Mouse (Mus musculus): ENCODE measurements around the gene 1810013L24Rik. TPM values are rescaled to one million over a fixed set of nuclear protein-coding genes. Genes with fewer than 3 reads are reported as not detected.

The 1810013L24Rik gene
- total and polyA plus RNA-seq, 3 experiments: 27.1 to 47.7 (median 30.0) TPM

DNA sequence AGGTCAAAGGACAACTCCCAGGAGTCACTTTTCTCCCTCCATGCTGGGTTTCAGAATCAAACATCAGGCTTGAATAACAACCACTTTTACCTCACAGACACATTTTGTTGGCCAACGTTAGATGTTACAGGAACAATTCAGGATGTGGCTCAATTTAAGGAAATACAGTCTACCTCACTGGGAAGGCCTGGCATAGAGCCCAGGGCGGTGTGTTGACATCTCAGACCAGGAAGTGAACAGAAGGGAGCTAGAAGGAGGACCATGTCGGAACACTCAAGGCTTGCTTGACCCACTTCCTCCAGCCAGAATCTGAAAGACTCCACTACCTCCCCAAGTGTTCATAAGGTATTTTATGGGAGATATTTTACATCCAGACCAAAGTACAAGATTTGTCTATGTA, 45.1 kb upstream of the 1810013L24Rik start:
- dilution Hi-C loops (cut with MboI; ENCODE audit: extremely low pct_ligation_motif_present, extremely low pct_unique_long_range_greater_than_20kb, low sequenced_read_pairs): no loop called here
- Histone ChIP-seq H3K9ac (ENCODE audit: insufficient read depth, low read depth) (no peak overlapping the region), H3K27ac (ENCODE audit: insufficient read depth, low read depth) (no peak overlapping the region)

DNA sequence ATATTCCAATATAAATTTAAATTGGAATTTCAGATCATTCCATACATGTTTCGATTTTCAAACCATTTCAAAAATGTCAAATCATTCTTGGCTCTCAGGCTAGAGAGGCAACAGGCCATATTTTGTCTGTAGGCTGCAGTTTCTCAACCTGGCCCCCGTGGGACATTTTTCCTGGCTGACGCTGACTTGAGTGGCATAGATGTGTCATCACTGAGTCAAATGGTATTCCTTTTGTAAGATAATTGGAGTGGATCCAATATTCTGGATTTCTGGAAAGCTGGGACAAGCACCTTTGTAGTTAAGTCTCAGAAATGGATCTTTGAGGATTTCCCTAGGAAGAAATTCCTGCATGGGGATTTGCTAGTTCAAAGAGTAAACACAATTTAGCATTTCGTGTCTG, 39.0 kb upstream of the 1810013L24Rik start:
- Histone ChIP-seq H3K9me3 (replicated peaks; ENCODE audit: low read length) (no peaks in the 10 kb centered on the region), H3K9ac (ENCODE audit: insufficient read depth, low read depth) (no peak overlapping the region), H3K4me1 (ENCODE audit: control insufficient read depth in 1 of 2, insufficient read depth in 2 of 2) (peaks cover 0 to 3% of the 10 kb centered on the region in 2 experiments; a peak in 1 of 4 replicates), H3K79me2 (replicated peaks; ENCODE audit: control insufficient read depth, extremely low read depth, insufficient read depth, poor library complexity, severe bottlenecking) (no peaks in the 10 kb centered on the region), H3K27me3 (replicated peaks) (no peaks in the 10 kb centered on the region), H3K27ac (ENCODE audit: insufficient read depth, low read depth) (no peak overlapping the region), H3K4me2 (ENCODE audit: insufficient read depth, low read depth, poor library complexity, severe bottlenecking) (no peak overlapping the region), H3K36me3 (replicated peaks in 1 of 2; ENCODE audit: control insufficient read depth in 1 of 2, insufficient read depth in 1 of 2, low read length in 1 of 2) (no peaks in the 10 kb centered on the region), H3K4me3 (replicated peaks in 1 of 3; ENCODE audit: low read depth in 2 of 3, low read length in 2 of 3, poor library complexity in 1 of 3) (no peak overlapping the region)
- TF ChIP-seq UBTF (IDR thresholded peaks at IDR 0.05; ENCODE audit: low read depth, low read length) (no peak), TBP (conservative IDR thresholded peaks at IDR 0.05; ENCODE audit: low read depth, low read length) (no peak), SIN3A (IDR thresholded peaks at IDR 0.05; ENCODE audit: low read length) (no peak), POLR2A (IDR thresholded peaks at IDR 0.05; ENCODE audit: low read depth, low read length) (no peak), TCF12 (IDR thresholded peaks at IDR 0.05; ENCODE audit: low read depth, low read length) (no peak), CHD2 (IDR thresholded peaks at IDR 0.05; ENCODE audit: low read length) (no peak), MYC (IDR thresholded peaks at IDR 0.05; ENCODE audit: low read depth, low read length) (no peak), SMC3 (IDR thresholded peaks at IDR 0.05; ENCODE audit: low read depth, low read length) (no peak), USF1 (IDR thresholded peaks at IDR 0.05; ENCODE audit: low read depth, low read length) (no peak), IRF4 (IDR thresholded peaks at IDR 0.05; ENCODE audit: low read depth, low read length) (no peak), ELF1 (IDR thresholded peaks at IDR 0.05; ENCODE audit: low read depth, low read length) (no peak)
- DNase-seq (ENCODE audit: extremely low read depth): no peak
- dilution Hi-C loops (cut with MboI; ENCODE audit: extremely low pct_ligation_motif_present, extremely low pct_unique_long_range_greater_than_20kb, low sequenced_read_pairs): no loop called here
- in situ Hi-C loops (cut with MboI; ENCODE audit: low pct_ligation_motif_present, low pct_unique_long_range_greater_than_20kb, low sequenced_read_pairs): no loop called here

More for the DNA sequence above, 45.1 kb upstream of the 1810013L24Rik start:
- no peak overlapping the region for H3K4me2 ChIP-seq (ENCODE audit: insufficient read depth, low read depth, poor library complexity, severe bottlenecking)
- H3K4me1 ChIP-seq (ENCODE audit: control insufficient read depth in 1 of 2, insufficient read depth in 2 of 2): no peaks in the 10 kb centered on the region
- H3K36me3 ChIP-seq (replicated peaks in 1 of 2; ENCODE audit: control insufficient read depth in 1 of 2, insufficient read depth in 1 of 2, low read length in 1 of 2): no peaks in the 10 kb centered on the region
- no peak overlapping the region for H3K4me3 ChIP-seq (replicated peaks in 1 of 3; ENCODE audit: low read depth in 2 of 3, low read length in 2 of 3, poor library complexity in 1 of 3)
- H3K27me3 ChIP-seq (replicated peaks): no peaks in the 10 kb centered on the region
- H3K79me2 ChIP-seq (replicated peaks; ENCODE audit: control insufficient read depth, extremely low read depth, insufficient read depth, poor library complexity, severe bottlenecking): no peaks in the 10 kb centered on the region; the same call in 1 of the 2 replicates
- H3K9me3 ChIP-seq (replicated peaks; ENCODE audit: low read length): no peaks in the 10 kb centered on the region
- TF ChIP-seq TCF12 (IDR thresholded peaks at IDR 0.05; ENCODE audit: low read depth, low read length): no peak
- no peak for TF ChIP-seq MAFK (IDR thresholded peaks at IDR 0.05; ENCODE audit: insufficient replicate concordance, low read length)
- TF ChIP-seq RCOR1 (conservative IDR thresholded peaks at IDR 0.05; ENCODE audit: low read depth, low read length): no peak
- TF ChIP-seq MYC (IDR thresholded peaks at IDR 0.05; ENCODE audit: low read depth, low read length): no peak
- no peak for TF ChIP-seq NRF1 (IDR thresholded peaks at IDR 0.05; ENCODE audit: low read depth, low read length)
- TF ChIP-seq BHLHE40 (IDR thresholded peaks at IDR 0.05; ENCODE audit: low read depth, low read length): no peak
- TF ChIP-seq USF2 (conservative IDR thresholded peaks at IDR 0.05; ENCODE audit: low read depth, low read length): no peak
- no peak for TF ChIP-seq KAT2A (IDR thresholded peaks at IDR 0.05; ENCODE audit: insufficient replicate concordance, low read length)
- in situ Hi-C loops (cut with MboI; ENCODE audit: low pct_ligation_motif_present, low pct_unique_long_range_greater_than_20kb, low sequenced_read_pairs): no loop called here
- DNase-seq (ENCODE audit: extremely low read depth): no peak
